Mouse (Mus musculus): Measurements from ENCODE around the gene Nedd9. TPM values are rescaled to one million over a fixed set of nuclear protein-coding genes. Genes with fewer than 3 reads are reported as not detected.
A peak's percentile ranks its signal among the peaks of the same experiment; 100 is the strongest.
"Not testable (repeated sequence)": the region's sequence is repeated elsewhere in the genome, so short reads cannot be mapped to it uniquely, and the experiment has no call there.

The Nedd9 gene
- polyA plus RNA-seq, 1 experiment from 2014 or later = 16.4 TPM

GRCm38 (mm10) chr13:41376111-41376510 lies 111.1 kb downstream of the Nedd9 start:
- ATAC-seq (ENCODE audit: low FRiP score, low read depth) = peak; percentile 38; the same call in 1 of the 2 replicates
- Histone ChIP-seq H3K27ac (replicated peaks) (no peak overlapping the region), H3K27me3 (no peaks in the 10 kb centered on the region), H3K4me3 (no peak overlapping the region), H3K4me2 (replicated peaks) (no peak overlapping the region), H3K4me1 (peaks cover 10% of the 10 kb centered on the region; the same call in 1 of the 2 replicates), H3K36me3 (no peaks in the 10 kb centered on the region), H3K9me3 (no peaks in the 10 kb centered on the region), H3K9ac (replicated peaks) (no peak overlapping the region)
- WGBS = 61% methylated on average over 4 of the region's 4 CpGs

- Histone ChIP-seq H3K9me3 (no peaks in the 10 kb centered on the region), H3K9ac (replicated peaks) (no peak overlapping the region), H3K27me3 (no peaks in the 10 kb centered on the region), H3K4me2 (replicated peaks) (no peak overlapping the region), H3K4me1 (peaks cover 10% of the 10 kb centered on the region; the same call in 1 of the 2 replicates), H3K27ac (replicated peaks) (no peak overlapping the region), H3K36me3 (no peaks in the 10 kb centered on the region), H3K4me3 (no peak overlapping the region)
- peak; percentile 65; the same call in 1 of the 2 replicates for ATAC-seq (ENCODE audit: low FRiP score, low read depth)
- 54% methylated on average over 6 of the region's 6 CpGs for WGBS
Measured at GRCm38 (mm10) chr13:41375696-41376095, 111.5 kb downstream of the Nedd9 start.

- ATAC-seq (ENCODE audit: low FRiP score, low read depth) = no peak
- Histone ChIP-seq H3K27ac (replicated peaks) (no peak overlapping the region), H3K4me1 (peaks cover 10% of the 10 kb centered on the region; the same call in 1 of the 2 replicates), H3K27me3 (no peaks in the 10 kb centered on the region), H3K4me3 (no peak overlapping the region), H3K9me3 (no peaks in the 10 kb centered on the region), H3K9ac (replicated peaks) (no peak overlapping the region), H3K36me3 (no peaks in the 10 kb centered on the region), H3K4me2 (replicated peaks) (no peak overlapping the region)
- WGBS = 87% methylated on average over 1 of the region's 1 CpGs
Measured at GRCm38 (mm10) chr13:41374886-41375285, 112.3 kb downstream of the Nedd9 start.

- Histone ChIP-seq H3K27ac (replicated peaks) (no peak overlapping the region), H3K4me1 (peaks cover 10% of the 10 kb centered on the region; the same call in 1 of the 2 replicates), H3K9ac (replicated peaks) (no peak overlapping the region), H3K9me3 (no peaks in the 10 kb centered on the region), H3K4me2 (replicated peaks) (no peak overlapping the region), H3K4me3 (no peak overlapping the region), H3K36me3 (no peaks in the 10 kb centered on the region), H3K27me3 (no peaks in the 10 kb centered on the region)
- 80% methylated on average over 8 of the region's 8 CpGs for WGBS
- ATAC-seq (ENCODE audit: low FRiP score, low read depth) = no peak
Measured at GRCm38 (mm10) chr13:41372555-41373460, 114.4 kb downstream of the Nedd9 start.

- no peak for ATAC-seq (ENCODE audit: low FRiP score, low read depth)
- Histone ChIP-seq H3K4me2 (replicated peaks) (no peak overlapping the region), H3K9ac (replicated peaks) (no peak overlapping the region), H3K27me3 (no peaks in the 10 kb centered on the region), H3K4me3 (no peak overlapping the region), H3K9me3 (no peaks in the 10 kb centered on the region), H3K27ac (replicated peaks) (no peak overlapping the region), H3K4me1 (peaks cover 11% of the 10 kb centered on the region; the same call in 1 of the 2 replicates), H3K36me3 (no peaks in the 10 kb centered on the region)
- WGBS = 84% methylated on average over 3 of the region's 3 CpGs
Measured at GRCm38 (mm10) chr13:41371547-41371946, 115.6 kb downstream of the Nedd9 start.

GRCm38 (mm10) chr13:41368612-41369011 lies 118.5 kb downstream of the Nedd9 start:
- H3K4me1 ChIP-seq = peaks cover 8% of the 10 kb centered on the region; the same call in 1 of the 2 replicates
- no peak overlapping the region for H3K27ac ChIP-seq (replicated peaks)
- H3K9me3 ChIP-seq = no peaks in the 10 kb centered on the region
- H3K27me3 ChIP-seq = no peaks in the 10 kb centered on the region
- H3K36me3 ChIP-seq = no peaks in the 10 kb centered on the region
- no peak for ATAC-seq (ENCODE audit: low FRiP score, low read depth)
- no peak overlapping the region for H3K4me3 ChIP-seq
- H3K4me2 ChIP-seq (replicated peaks) = no peak overlapping the region
- H3K9ac ChIP-seq (replicated peaks) = no peak overlapping the region
- WGBS = 89% methylated on average over 5 of the region's 5 CpGs

- Histone ChIP-seq H3K27me3 (no peaks in the 10 kb centered on the region), H3K9ac (replicated peaks) (no peak overlapping the region), H3K36me3 (no peaks in the 10 kb centered on the region), H3K4me1 (0 out of 2 replicates have a peak, but pooled peaks cover 3% of the 10 kb centered on the region), H3K9me3 (no peaks in the 10 kb centered on the region), H3K4me3 (no peak overlapping the region), H3K4me2 (replicated peaks) (no peak overlapping the region), H3K27ac (replicated peaks) (no peak overlapping the region)
- 81% methylated on average over 4 of the region's 4 CpGs for WGBS
- peak; percentile 54; the same call in 1 of the 2 replicates for ATAC-seq (ENCODE audit: low FRiP score, low read depth)
Measured at GRCm38 (mm10) chr13:41367176-41367611, 120.0 kb downstream of the Nedd9 start.

GRCm38 (mm10) chr13:41366609-41367008 lies 120.6 kb downstream of the Nedd9 start:
- not testable (repeated sequence) for H3K4me1 ChIP-seq; H3K36me3 ChIP-seq; H3K9me3 ChIP-seq; H3K27ac ChIP-seq (replicated peaks); ATAC-seq (ENCODE audit: low FRiP score, low read depth); H3K4me3 ChIP-seq; H3K27me3 ChIP-seq; H3K9ac ChIP-seq (replicated peaks); H3K4me2 ChIP-seq (replicated peaks)
- WGBS = 18% methylated on average over 1 of the region's 1 CpGs

- Histone ChIP-seq H3K4me1 (peaks cover 16% of the 10 kb centered on the region), H3K27ac (replicated peaks) (no peak overlapping the region), H3K9ac (replicated peaks) (no peak overlapping the region), H3K4me3 (no peak overlapping the region), H3K9me3 (no peaks in the 10 kb centered on the region), H3K36me3 (no peaks in the 10 kb centered on the region), H3K4me2 (replicated peaks) (no peak overlapping the region), H3K27me3 (0 out of 2 replicates have a peak, but pooled peaks cover 5% of the 10 kb centered on the region)
- no peak for ATAC-seq (ENCODE audit: low FRiP score, low read depth)
- 81% methylated on average over 9 of the region's 9 CpGs for WGBS
Measured at GRCm38 (mm10) chr13:41364273-41364672, 122.9 kb downstream of the Nedd9 start.

GRCm38 (mm10) chr13:41362909-41363308 lies 124.3 kb downstream of the Nedd9 start:
- WGBS = 75% methylated on average over 6 of the region's 6 CpGs
- H3K27ac ChIP-seq (replicated peaks) = no peak overlapping the region
- ATAC-seq (ENCODE audit: low FRiP score, low read depth) = no peak
- no peak overlapping the region for H3K9ac ChIP-seq (replicated peaks)
- H3K4me3 ChIP-seq = no peak overlapping the region
- no peak overlapping the region for H3K4me2 ChIP-seq (replicated peaks)
- peaks cover 16% of the 10 kb centered on the region for H3K4me1 ChIP-seq
- H3K9me3 ChIP-seq = no peaks in the 10 kb centered on the region
- no peaks in the 10 kb centered on the region for H3K36me3 ChIP-seq
- 0 out of 2 replicates have a peak, but pooled peaks cover 5% of the 10 kb centered on the region for H3K27me3 ChIP-seq

GRCm38 (mm10) chr13:41360272-41360815 lies 126.8 kb downstream of the Nedd9 start:
- peaks cover 34% of the 10 kb centered on the region for H3K4me1 ChIP-seq

More at GRCm38 (mm10) chr13:41360272-41360815, 126.8 kb downstream of the Nedd9 start:
- Histone ChIP-seq H3K27ac (replicated peaks) (peak overlapping the region; percentile 89), H3K9ac (replicated peaks) (no peak overlapping the region), H3K4me3 (no peak overlapping the region), H3K36me3 (no peaks in the 10 kb centered on the region), H3K9me3 (no peaks in the 10 kb centered on the region), H3K4me2 (replicated peaks) (peak overlapping the region; percentile 63), H3K27me3 (0 out of 2 replicates have a peak, but pooled peaks cover 5% of the 10 kb centered on the region)
- no peak for ATAC-seq (ENCODE audit: low FRiP score, low read depth)
- WGBS = 7% methylated on average over 8 of the region's 8 CpGs
